Mouse (Mus musculus) liver, embryonic 12.5 days (tissue): ENCODE results near the gene Uprt. TPM values are rescaled to one million over a fixed set of nuclear protein-coding genes. Genes with fewer than 3 reads are reported as not detected.

Experiments
- ATAC-seq: fragments of 200-750 bp; cut with Nextera tagmentation; 2 replicates; pipeline ENCODE4 v1.8.0; 2017; ENCODE audit warnings: moderate number of reproducible peaks, mild to moderate bottlenecking, moderate library complexity
- H3K27ac ChIP-seq: fragments of 300-500 bp; sonication (generic); 2 replicates; pipeline ENCODE4 v1.5.1; 2016; ENCODE audit warnings: mild to moderate bottlenecking
- H3K27me3 ChIP-seq: fragments of 300-500 bp; sonication (generic); replicated peaks from 2 replicates; pipeline ENCODE4 v1.6.1; 2016; ENCODE audit warnings: mild to moderate bottlenecking, moderate library complexity
- H3K36me3 ChIP-seq: fragments of 300-500 bp; sonication (generic); 2 replicates; pipeline ENCODE4 v1.6.1; 2016; ENCODE audit warnings: mild to moderate bottlenecking, moderate library complexity
- H3K4me1 ChIP-seq: fragments of 300-500 bp; sonication (generic); 2 replicates; pipeline ENCODE4 v1.6.1; 2016
- H3K4me2 ChIP-seq: fragments of 300-500 bp; sonication (generic); 2 replicates; pipeline ENCODE4 v1.6.1; 2016; ENCODE audit warnings: mild to moderate bottlenecking, moderate library complexity
- H3K4me3 ChIP-seq: fragments of 300-500 bp; sonication (generic); 2 replicates; pipeline ENCODE4 v1.5.1; 2016; ENCODE audit warnings: mild to moderate bottlenecking, moderate library complexity
- H3K9ac ChIP-seq: fragments of 300-500 bp; sonication (generic); 2 replicates; pipeline ENCODE4 v1.6.1; 2016; ENCODE audit warnings: mild to moderate bottlenecking, moderate library complexity
- H3K9me3 ChIP-seq: fragments of 300-500 bp; sonication (generic); replicated peaks from 2 replicates; pipeline ENCODE4 v1.6.1; 2016; ENCODE audit warnings: mild to moderate bottlenecking, moderate library complexity
- WGBS: fragments of 180-500 bp; shearing (Covaris S2); methylation state at CpG from one replicate; pipeline ENCODE4 v1.1.7; 2016; ENCODE audit not compliant: insufficient replicate concordance; 5-methylcytosine and 5-hydroxymethylcytosine counted together
- polyA plus RNA-seq: library from polyadenylated mRNA; unstranded; fragments of >200 nt; fragmentation: Nextera tagmentation; extraction: Ambion mirVana; gene quantifications from 2 replicates; pipeline ENCODE4 v1.2.1, GENCODE M21; 2016

The Uprt gene
- polyA plus RNA-seq, 1 experiment from 2014 or later: 0.88 TPM

GRCm38 (mm10) chrX:104501765-104502164 lies 19.1 kb downstream of the Uprt start:
- Histone ChIP-seq H3K9ac (no peak overlapping the region), H3K36me3 (no peaks in the 10 kb centered on the region), H3K4me2 (no peak overlapping the region), H3K4me3 (no peak overlapping the region), H3K9me3 (no peaks in the 10 kb centered on the region), H3K4me1 (no peaks in the 10 kb centered on the region), H3K27me3 (no peaks in the 10 kb centered on the region), H3K27ac (no peak overlapping the region)
- no peak for ATAC-seq
- WGBS: 81% methylated on average over 5 of the region's 5 CpGs

- H3K4me1 ChIP-seq: peaks cover 26% of the 10 kb centered on the region
- no peak overlapping the region for H3K4me2 ChIP-seq
- 0 out of 2 replicates have a peak, but pooled peaks cover 11% of the 10 kb centered on the region for H3K27me3 ChIP-seq
- ATAC-seq: peak; percentile 64
- H3K4me3 ChIP-seq: no peak overlapping the region
- no peak overlapping the region for H3K27ac ChIP-seq
- 66% methylated on average over 4 of the region's 4 CpGs for WGBS
- H3K9ac ChIP-seq: no peak overlapping the region
- H3K9me3 ChIP-seq: no peaks in the 10 kb centered on the region
- H3K36me3 ChIP-seq: no peaks in the 10 kb centered on the region
These were observed 60.0 kb downstream of the Uprt start for GRCm38 (mm10) chrX:104542635-104543034.

- peak overlapping the region; percentile 80 for H3K27ac ChIP-seq
These were observed 61.4 kb downstream of the Uprt start for GRCm38 (mm10) chrX:104543919-104544595.

GRCm38 (mm10) chrX:104545283-104545682 lies 62.7 kb downstream of the Uprt start:
- Histone ChIP-seq H3K27ac (peak overlapping the region; percentile 80), H3K4me3 (no peak overlapping the region), H3K27me3 (0 out of 2 replicates have a peak, but pooled peaks cover 5% of the 10 kb centered on the region), H3K4me1 (peaks cover 26% of the 10 kb centered on the region), H3K9me3 (no peaks in the 10 kb centered on the region), H3K4me2 (no peak overlapping the region), H3K9ac (no peak overlapping the region), H3K36me3 (no peaks in the 10 kb centered on the region)
- ATAC-seq: peak; percentile 82
- 39% methylated on average over 1 of the region's 1 CpGs for WGBS

More at GRCm38 (mm10) chrX:104543919-104544595, 61.4 kb downstream of the Uprt start:
- WGBS: 56% methylated on average over 4 of the region's 4 CpGs
- peak; percentile 87 for ATAC-seq
- Histone ChIP-seq H3K4me1 (peaks cover 26% of the 10 kb centered on the region), H3K4me2 (peak overlapping the region; percentile 14; the same call in 1 of the 2 replicates), H3K27me3 (0 out of 2 replicates have a peak, but pooled peaks cover 11% of the 10 kb centered on the region), H3K36me3 (no peaks in the 10 kb centered on the region), H3K9ac (no peak overlapping the region), H3K9me3 (no peaks in the 10 kb centered on the region), H3K4me3 (no peak overlapping the region)

Other genes starting within 250 kb of the Uprt start
- gene Abcb7, start 69.0 kb upstream of the Uprt start, polyA plus RNA-seq: 12.1 and 13.2 TPM in 2 replicates
- 3.3 and 3.8 TPM in 2 replicates for gene Zdhhc15, start 188.2 kb downstream of the Uprt start, polyA plus RNA-seq